Mouse (Mus musculus): ENCODE results near the gene Olfr1085. TPM values are rescaled to one million over a fixed set of nuclear protein-coding genes. Genes with fewer than 3 reads are reported as not detected.
"Not testable (repeated sequence)": the region's sequence is repeated elsewhere in the genome, so short reads cannot be mapped to it uniquely, and the experiment has no call there.

The Olfr1085 gene
- polyA plus RNA-seq (2015; fragmentation: Nextera tagmentation; extraction: Ambion mirVana) = not detected in 2 replicates

- Histone ChIP-seq H3K4me2 (replicated peaks) (no peak within 1 kb of the TSS), H3K4me1 (no peaks in the 10 kb centered on the region), H3K9me3 (replicated peaks) (no peaks in the 10 kb centered on the region), H3K27me3 (no peaks in the 10 kb centered on the region), H3K27ac (replicated peaks) (no peak within 1 kb of the TSS), H3K4me3 (replicated peaks) (no peak within 1 kb of the TSS), H3K9ac (no peak within 1 kb of the TSS), H3K36me3 (no peaks in the 10 kb centered on the region)
- WGBS = 21% methylated on average over 1 of the region's 1 CpGs
- ATAC-seq (ENCODE audit: insufficient number of reproducible peaks, low FRiP score, low TSS enrichment, low read depth) = no peak
Observed at GRCm38 (mm10) chr2:86661919-86662318, at the start of gene Olfr1085. Gene Olfr1085 (minus strand): TSS chr2:86662019.

- no peak within 1 kb of the TSS for H3K9ac ChIP-seq
- no peaks in the 10 kb centered on the region for H3K36me3 ChIP-seq
- ATAC-seq (ENCODE audit: insufficient number of reproducible peaks, low FRiP score, low TSS enrichment, low read depth) = no peak
Observed at GRCm38 (mm10) chr2:86698295-86698694, 36.5 kb upstream of the Olfr1085 start, which contains the start of gene Olfr1087. Gene Olfr1087 (minus strand): TSS chr2:86698395.

GRCm38 (mm10) chr2:86679992-86680391, 18.2 kb upstream of the Olfr1085 start, which contains the start of gene Olfr1086:
Gene Olfr1086 (minus strand): TSS chr2:86680092.
- no peaks in the 10 kb centered on the region for H3K27me3 ChIP-seq
- H3K9ac ChIP-seq = no peak within 1 kb of the TSS
- H3K4me1 ChIP-seq = no peaks in the 10 kb centered on the region
- no peak within 1 kb of the TSS for H3K4me2 ChIP-seq (replicated peaks)
- no peaks in the 10 kb centered on the region for H3K9me3 ChIP-seq (replicated peaks)
- H3K36me3 ChIP-seq = no peaks in the 10 kb centered on the region
- ATAC-seq (ENCODE audit: insufficient number of reproducible peaks, low FRiP score, low TSS enrichment, low read depth) = no peak
- 78% methylated on average over 2 of the region's 2 CpGs for WGBS
- H3K27ac ChIP-seq (replicated peaks) = no peak within 1 kb of the TSS
- no peak within 1 kb of the TSS for H3K4me3 ChIP-seq (replicated peaks)

More at GRCm38 (mm10) chr2:86698295-86698694, 36.5 kb upstream of the Olfr1085 start, which contains the start of gene Olfr1087:
- no peaks in the 10 kb centered on the region for H3K4me1 ChIP-seq
- H3K27ac ChIP-seq (replicated peaks) = no peak within 1 kb of the TSS
- no peak within 1 kb of the TSS for H3K4me3 ChIP-seq (replicated peaks)
- H3K9me3 ChIP-seq (replicated peaks) = no peaks in the 10 kb centered on the region
- no peaks in the 10 kb centered on the region for H3K27me3 ChIP-seq
- no peak within 1 kb of the TSS for H3K4me2 ChIP-seq (replicated peaks)

GRCm38 (mm10) chr2:86639625-86640024, 22.2 kb downstream of the Olfr1085 start, which contains the start of gene Olfr1084:
Gene Olfr1084 (minus strand): TSS chr2:86639725.
- 72% methylated on average over 1 of the region's 1 CpGs for WGBS
- ATAC-seq (ENCODE audit: insufficient number of reproducible peaks, low FRiP score, low TSS enrichment, low read depth); H3K36me3 ChIP-seq: not testable (repeated sequence)

More at GRCm38 (mm10) chr2:86639625-86640024, 22.2 kb downstream of the Olfr1085 start, which contains the start of gene Olfr1084:
- not testable (repeated sequence) for H3K4me3 ChIP-seq (replicated peaks); H3K4me2 ChIP-seq (replicated peaks); H3K9ac ChIP-seq; H3K4me1 ChIP-seq; H3K27ac ChIP-seq (replicated peaks); H3K27me3 ChIP-seq; H3K9me3 ChIP-seq (replicated peaks)

Other genes with a start within 250 kb of the Olfr1085 start
- gene Olfr1061, start 248.0 kb downstream of the Olfr1085 start, polyA plus RNA-seq (2015; fragmentation: Nextera tagmentation; extraction: Ambion mirVana) = not detected in 2 replicates
- 0.05 TPM in 1 of 2 replicates, not detected in the other for gene Olfr1062, start 235.3 kb downstream of the Olfr1085 start, polyA plus RNA-seq (2015; fragmentation: Nextera tagmentation; extraction: Ambion mirVana)
- 0.09 and 0.29 TPM in 2 replicates for gene Olfr1065, start 211.4 kb downstream of the Olfr1085 start, polyA plus RNA-seq (2015; fragmentation: Nextera tagmentation; extraction: Ambion mirVana)
- gene Olfr1066, start 205.8 kb downstream of the Olfr1085 start, polyA plus RNA-seq (2015; fragmentation: Nextera tagmentation; extraction: Ambion mirVana) = not detected in 2 replicates
- gene Olfr228, start 174.6 kb downstream of the Olfr1085 start, polyA plus RNA-seq (2015; fragmentation: Nextera tagmentation; extraction: Ambion mirVana) = 0.32 and 0.44 TPM in 2 replicates
- gene Olfr1076, start 153.6 kb downstream of the Olfr1085 start, polyA plus RNA-seq (2015; fragmentation: Nextera tagmentation; extraction: Ambion mirVana) = not detected in 2 replicates
- gene Olfr1079, start 119.5 kb downstream of the Olfr1085 start, polyA plus RNA-seq (2015; fragmentation: Nextera tagmentation; extraction: Ambion mirVana) = 0.12 and 0.32 TPM in 2 replicates
- not detected in 2 replicates for gene Olfr1080, start 103.8 kb downstream of the Olfr1085 start, polyA plus RNA-seq (2015; fragmentation: Nextera tagmentation; extraction: Ambion mirVana)
- not detected in 2 replicates for gene Olfr1082, start 63.1 kb downstream of the Olfr1085 start, polyA plus RNA-seq (2015; fragmentation: Nextera tagmentation; extraction: Ambion mirVana)
- gene Olfr1084, start 22.3 kb downstream of the Olfr1085 start, polyA plus RNA-seq (2015; fragmentation: Nextera tagmentation; extraction: Ambion mirVana) = not detected in 2 replicates
- gene Olfr1086, start 18.1 kb upstream of the Olfr1085 start, polyA plus RNA-seq (2015; fragmentation: Nextera tagmentation; extraction: Ambion mirVana) = not detected in 2 replicates
- 0.35 TPM in 1 of 2 replicates, not detected in the other for gene Olfr1087, start 36.4 kb upstream of the Olfr1085 start, polyA plus RNA-seq (2015; fragmentation: Nextera tagmentation; extraction: Ambion mirVana)
- not detected in 2 replicates for gene Olfr1089, start 71.7 kb upstream of the Olfr1085 start, polyA plus RNA-seq (2015; fragmentation: Nextera tagmentation; extraction: Ambion mirVana)
- gene Olfr1090, start 97.0 kb upstream of the Olfr1085 start, polyA plus RNA-seq (2015; fragmentation: Nextera tagmentation; extraction: Ambion mirVana) = not detected in 2 replicates
- gene Olfr1093, start 120.5 kb upstream of the Olfr1085 start, polyA plus RNA-seq (2015; fragmentation: Nextera tagmentation; extraction: Ambion mirVana) = not detected in 2 replicates
- gene Olfr141, start 148.0 kb upstream of the Olfr1085 start, polyA plus RNA-seq (2015; fragmentation: Nextera tagmentation; extraction: Ambion mirVana) = not detected in 2 replicates
- gene Olfr1094, start 162.6 kb upstream of the Olfr1085 start, polyA plus RNA-seq (2015; fragmentation: Nextera tagmentation; extraction: Ambion mirVana) = not detected in 2 replicates
- gene Olfr1095, start 189.7 kb upstream of the Olfr1085 start, polyA plus RNA-seq (2015; fragmentation: Nextera tagmentation; extraction: Ambion mirVana) = not detected in 2 replicates
- gene Gm13723, start 212.8 kb upstream of the Olfr1085 start, polyA plus RNA-seq (2015; fragmentation: Nextera tagmentation; extraction: Ambion mirVana) = not detected in 2 replicates
- not detected in 2 replicates for gene Olfr1097, start 230.2 kb upstream of the Olfr1085 start, polyA plus RNA-seq (2015; fragmentation: Nextera tagmentation; extraction: Ambion mirVana)